Mouse (Mus musculus) adrenal gland, adult 2 months (tissue): ENCODE measurements around the gene Bcar3. TPM values are rescaled to one million over a fixed set of nuclear protein-coding genes. Genes with fewer than 3 reads are reported as not detected.

ENCODE experiments used
- DNase-seq: peaks from one replicate; pipeline ENCODE4 v3.0.0; 2021
- microRNA-seq, 2 experiments: library from miRNA; unstranded; fragments of <30 nt; microRNA quantifications; one replicate each; pipeline ENCODE4 v1.2.0; 2021
- polyA plus RNA-seq: library from polyadenylated mRNA; depleted of rRNA; stranded (reverse); fragments of >200 nt; gene quantifications from 2 replicates; pipeline ENCODE4 v1.2.3, GENCODE M21; 2012; rRNA removed
- total RNA-seq, 2 experiments: library from RNA; stranded (reverse); gene quantifications; 2 replicates each; pipeline ENCODE4 v1.2.3; 2021

Bcar3 gene
- total and polyA plus RNA-seq, 3 experiments: 51.6 to 128 (median 63.5) TPM

GRCm38 (mm10) chr3:122573426-122574286, 279.7 kb downstream of the Bcar3 start:
- DNase-seq: no peak

- no peak for DNase-seq
Measured at GRCm38 (mm10) chr3:122574921-122575320, 281.0 kb downstream of the Bcar3 start.

DNA sequence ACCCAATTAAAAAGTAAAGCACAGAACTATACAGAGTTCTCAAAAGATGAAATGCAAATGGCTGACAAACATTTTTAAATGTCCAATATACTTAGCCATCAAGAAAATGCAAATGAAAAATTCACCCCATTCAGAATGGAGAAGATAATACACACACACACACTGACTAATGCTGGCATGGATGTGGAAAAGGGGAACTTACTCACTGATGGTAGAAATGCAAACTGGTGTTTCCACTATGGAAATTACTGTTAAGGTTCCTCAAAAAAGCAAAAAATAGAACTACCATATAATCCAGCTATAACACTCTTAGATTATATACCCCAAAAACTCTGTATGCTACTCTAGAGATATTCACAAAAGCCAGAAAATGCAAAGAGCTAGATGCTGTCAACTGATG, 283.4 kb downstream of the Bcar3 start:
- DNase-seq: no peak

Small RNA genes lying within 50 kb of the gene (microRNA-seq; reads per million reads assigned to microRNA genes)
- gene Mir760 (86.1 to 88.1 reads per million in 2 experiments), gene Mir7657 (0 reads per million in 2 experiments)

Other genes starting within 250 kb of the Bcar3 start
- gene Abca4, start 249.7 kb upstream of the Bcar3 start, total RNA-seq: 1 to 10 TPM; 1.7 to 5.9 TPM
- 0.87 and 1.8 TPM in 2 replicates for gene Abca4, start 249.7 kb upstream of the Bcar3 start, polyA plus RNA-seq
- 10 to 100 TPM; 82.8 to 97.9 TPM for gene Gclm, start 48.6 kb upstream of the Bcar3 start, total RNA-seq
- 161 and 269 TPM in 2 replicates for gene Gclm, start 48.6 kb upstream of the Bcar3 start, polyA plus RNA-seq
- gene Dnttip2, start 19.7 kb upstream of the Bcar3 start, total RNA-seq: 10 to 100 TPM; 35.4 to 63.5 TPM
- gene Dnttip2, start 19.7 kb upstream of the Bcar3 start, polyA plus RNA-seq: 1.2 and 2.1 TPM in 2 replicates